Mouse (Mus musculus): Measurements from ENCODE around the gene Taf5. TPM values are rescaled to one million over a fixed set of nuclear protein-coding genes. Genes with fewer than 3 reads are reported as not detected.
A peak's percentile ranks its signal among the peaks of the same experiment; 100 is the strongest.

Taf5 gene
- polyA plus RNA-seq, 1 experiment from 2014 or later: 10.5 TPM

- ATAC-seq (ENCODE audit: low FRiP score, low TSS enrichment): peak; percentile 68
Measured at GRCm38 (mm10) chr19:47089718-47090525, 22.4 kb downstream of the Taf5 start.

GRCm38 (mm10) chr19:47090550-47091156 is 23.1 kb downstream of the Taf5 start, which contains the start of the genes Usmg5 and Pdcd11:
Gene Usmg5, minus strand, starts transcription at chr19:47090647.
Gene Pdcd11, plus strand, starts transcription at chr19:47090768.
- Histone ChIP-seq H3K9ac (replicated peaks; ENCODE audit: low read length) (peak within 1 kb of the TSS; percentile 96), H3K4me2 (ENCODE audit: low read length) (peak within 1 kb of the TSS; percentile 83), H3K27me3 (ENCODE audit: control insufficient read depth, insufficient read depth, low read length) (no peaks in the 10 kb centered on the region), H3K4me1 (ENCODE audit: control insufficient read depth, insufficient read depth, low read length) (peaks cover 11% of the 10 kb centered on the region), H3K27ac (replicated peaks; ENCODE audit: low read depth, low read length) (peak within 1 kb of the TSS; percentile 85), H3K9me3 (ENCODE audit: control insufficient read depth, low read length) (no peaks in the 10 kb centered on the region), H3K4me3 (replicated peaks; ENCODE audit: low read depth, low read length) (peak within 1 kb of the TSS; percentile 93), H3K36me3 (ENCODE audit: control insufficient read depth, insufficient read depth, low read length) (peaks cover 30% of the 10 kb centered on the region)
- under 1% methylated on average over 56 of the region's 56 CpGs for WGBS
- ATAC-seq (ENCODE audit: low FRiP score, low TSS enrichment): peak; percentile 100
- peak; percentile 99 for DNase-seq

More at GRCm38 (mm10) chr19:47089718-47090525, 22.4 kb downstream of the Taf5 start:
- H3K36me3 ChIP-seq (ENCODE audit: control insufficient read depth, insufficient read depth, low read length): peaks cover 28% of the 10 kb centered on the region
- peak; percentile 8 for DNase-seq
- peak overlapping the region; percentile 93 for H3K4me3 ChIP-seq (replicated peaks; ENCODE audit: low read depth, low read length)
- no peaks in the 10 kb centered on the region for H3K27me3 ChIP-seq (ENCODE audit: control insufficient read depth, insufficient read depth, low read length)
- H3K9ac ChIP-seq (replicated peaks; ENCODE audit: low read length): peak overlapping the region; percentile 96
- peak overlapping the region; percentile 85 for H3K27ac ChIP-seq (replicated peaks; ENCODE audit: low read depth, low read length)
- H3K4me2 ChIP-seq (ENCODE audit: low read length): peak overlapping the region; percentile 83
- H3K4me1 ChIP-seq (ENCODE audit: control insufficient read depth, insufficient read depth, low read length): peaks cover 11% of the 10 kb centered on the region
- WGBS: 3% methylated on average over 36 of the region's 36 CpGs
- H3K9me3 ChIP-seq (ENCODE audit: control insufficient read depth, low read length): no peaks in the 10 kb centered on the region

GRCm38 (mm10) chr19:47101080-47101479 is 33.5 kb downstream of the Taf5 start:
- H3K4me3 ChIP-seq (replicated peaks; ENCODE audit: low read depth, low read length): no peak overlapping the region
- ATAC-seq (ENCODE audit: low FRiP score, low TSS enrichment): no peak
- no peak for DNase-seq

GRCm38 (mm10) chr19:47104641-47105271 is 37.2 kb downstream of the Taf5 start:
- Histone ChIP-seq H3K36me3 (ENCODE audit: control insufficient read depth, insufficient read depth, low read length) (peaks cover 100% of the 10 kb centered on the region), H3K27me3 (ENCODE audit: control insufficient read depth, insufficient read depth, low read length) (no peaks in the 10 kb centered on the region), H3K27ac (replicated peaks; ENCODE audit: low read depth, low read length) (no peak overlapping the region), H3K4me3 (replicated peaks; ENCODE audit: low read depth, low read length) (no peak overlapping the region), H3K4me1 (ENCODE audit: control insufficient read depth, insufficient read depth, low read length) (no peaks in the 10 kb centered on the region), H3K4me2 (ENCODE audit: low read length) (no peak overlapping the region), H3K9me3 (ENCODE audit: control insufficient read depth, low read length) (no peaks in the 10 kb centered on the region), H3K9ac (replicated peaks; ENCODE audit: low read length) (no peak overlapping the region)
- 98% methylated on average over 9 of the region's 9 CpGs for WGBS
- DNase-seq: no peak
- no peak for ATAC-seq (ENCODE audit: low FRiP score, low TSS enrichment)

More at GRCm38 (mm10) chr19:47101080-47101479, 33.5 kb downstream of the Taf5 start:
- WGBS: 96% methylated on average over 5 of the region's 5 CpGs
- H3K27me3 ChIP-seq (ENCODE audit: control insufficient read depth, insufficient read depth, low read length): no peaks in the 10 kb centered on the region
- H3K4me1 ChIP-seq (ENCODE audit: control insufficient read depth, insufficient read depth, low read length): no peaks in the 10 kb centered on the region
- H3K4me2 ChIP-seq (ENCODE audit: low read length): no peak overlapping the region
- H3K36me3 ChIP-seq (ENCODE audit: control insufficient read depth, insufficient read depth, low read length): peaks cover 100% of the 10 kb centered on the region
- H3K27ac ChIP-seq (replicated peaks; ENCODE audit: low read depth, low read length): no peak overlapping the region
- H3K9me3 ChIP-seq (ENCODE audit: control insufficient read depth, low read length): no peaks in the 10 kb centered on the region
- no peak overlapping the region for H3K9ac ChIP-seq (replicated peaks; ENCODE audit: low read length)

- no peak overlapping the region for H3K4me3 ChIP-seq (replicated peaks; ENCODE audit: low read depth, low read length)
- no peaks in the 10 kb centered on the region for H3K9me3 ChIP-seq (ENCODE audit: control insufficient read depth, low read length)
- peaks cover 79% of the 10 kb centered on the region for H3K36me3 ChIP-seq (ENCODE audit: control insufficient read depth, insufficient read depth, low read length)
- no peaks in the 10 kb centered on the region for H3K27me3 ChIP-seq (ENCODE audit: control insufficient read depth, insufficient read depth, low read length)
- H3K4me2 ChIP-seq (ENCODE audit: low read length): no peak overlapping the region
- H3K27ac ChIP-seq (replicated peaks; ENCODE audit: low read depth, low read length): no peak overlapping the region
- WGBS: 82% methylated on average over 2 of the region's 2 CpGs
- ATAC-seq (ENCODE audit: low FRiP score, low TSS enrichment) (no peak), DNase-seq (no peak)
- H3K9ac ChIP-seq (replicated peaks; ENCODE audit: low read length): no peak overlapping the region
- H3K4me1 ChIP-seq (ENCODE audit: control insufficient read depth, insufficient read depth, low read length): no peaks in the 10 kb centered on the region
Measured at GRCm38 (mm10) chr19:47118634-47119033, 51.1 kb downstream of the Taf5 start.

- no peak overlapping the region for H3K27ac ChIP-seq (replicated peaks; ENCODE audit: low read depth, low read length)
- H3K9ac ChIP-seq (replicated peaks; ENCODE audit: low read length): no peak overlapping the region
- H3K27me3 ChIP-seq (ENCODE audit: control insufficient read depth, insufficient read depth, low read length): no peaks in the 10 kb centered on the region
- no peak overlapping the region for H3K4me3 ChIP-seq (replicated peaks; ENCODE audit: low read depth, low read length)
- 49% methylated on average over 4 of the region's 4 CpGs for WGBS
- no peaks in the 10 kb centered on the region for H3K4me1 ChIP-seq (ENCODE audit: control insufficient read depth, insufficient read depth, low read length)
- no peak overlapping the region for H3K4me2 ChIP-seq (ENCODE audit: low read length)
- peaks cover 77% of the 10 kb centered on the region for H3K36me3 ChIP-seq (ENCODE audit: control insufficient read depth, insufficient read depth, low read length)
- ATAC-seq (ENCODE audit: low FRiP score, low TSS enrichment) (no peak), DNase-seq (peak; percentile 75)
- no peaks in the 10 kb centered on the region for H3K9me3 ChIP-seq (ENCODE audit: control insufficient read depth, low read length)
Measured at GRCm38 (mm10) chr19:47121054-47121453, 53.5 kb downstream of the Taf5 start.

- no peak overlapping the region for H3K27ac ChIP-seq (replicated peaks; ENCODE audit: low read depth, low read length)
- H3K4me3 ChIP-seq (replicated peaks; ENCODE audit: low read depth, low read length): no peak overlapping the region
- DNase-seq (peak; percentile 70), ATAC-seq (ENCODE audit: low FRiP score, low TSS enrichment) (no peak)
- H3K27me3 ChIP-seq (ENCODE audit: control insufficient read depth, insufficient read depth, low read length): no peaks in the 10 kb centered on the region
- no peak overlapping the region for H3K4me2 ChIP-seq (ENCODE audit: low read length)
- no peak overlapping the region for H3K9ac ChIP-seq (replicated peaks; ENCODE audit: low read length)
- WGBS: 22% methylated on average over 2 of the region's 2 CpGs
- H3K4me1 ChIP-seq (ENCODE audit: control insufficient read depth, insufficient read depth, low read length): no peaks in the 10 kb centered on the region
- peaks cover 77% of the 10 kb centered on the region for H3K36me3 ChIP-seq (ENCODE audit: control insufficient read depth, insufficient read depth, low read length)
- no peaks in the 10 kb centered on the region for H3K9me3 ChIP-seq (ENCODE audit: control insufficient read depth, low read length)
Measured at GRCm38 (mm10) chr19:47122802-47123201, 55.3 kb downstream of the Taf5 start.

GRCm38 (mm10) chr19:47128164-47128563 is 60.6 kb downstream of the Taf5 start:
- Histone ChIP-seq H3K9ac (replicated peaks; ENCODE audit: low read length) (no peak overlapping the region), H3K4me1 (ENCODE audit: control insufficient read depth, insufficient read depth, low read length) (no peaks in the 10 kb centered on the region), H3K27me3 (ENCODE audit: control insufficient read depth, insufficient read depth, low read length) (no peaks in the 10 kb centered on the region), H3K9me3 (ENCODE audit: control insufficient read depth, low read length) (no peaks in the 10 kb centered on the region), H3K36me3 (ENCODE audit: control insufficient read depth, insufficient read depth, low read length) (peaks cover 94% of the 10 kb centered on the region), H3K4me3 (replicated peaks; ENCODE audit: low read depth, low read length) (no peak overlapping the region), H3K27ac (replicated peaks; ENCODE audit: low read depth, low read length) (no peak overlapping the region), H3K4me2 (ENCODE audit: low read length) (no peak overlapping the region)
- no peak for DNase-seq
- 97% methylated on average over 10 of the region's 10 CpGs for WGBS
- ATAC-seq (ENCODE audit: low FRiP score, low TSS enrichment): no peak

Measured in midbrain, embryonic 14.5 days (tissue).